ENCODE assay signal across 8 mouse cellular contexts in genomic region chr16:20549161-20549560, GRCm38 (mm10). TPM values are rescaled to one million over a fixed set of nuclear protein-coding genes. Genes with fewer than 3 reads are reported as not detected.
DNase-seq lines count a peak whose midpoint lies in the region; ATAC-seq lines count a peak whose summit lies in the region.

No protein-coding gene starts in this region.

- peaks cover 57% of the 10 kb centered on the region for H3K36me3 ChIP-seq in kidney, embryonic 16.5 days (ENCODE audit: insufficient read depth, low read length)
- H3K36me3 ChIP-seq in embryonic facial prominence, embryonic 10.5 days (replicated peaks), result peaks cover 67% of the 10 kb centered on the region
- peaks cover 54% of the 10 kb centered on the region for H3K36me3 ChIP-seq in hindbrain, embryonic 15.5 days
- H3K36me3 ChIP-seq in midbrain, embryonic 15.5 days (replicated peaks), result peaks cover 39% of the 10 kb centered on the region

- no peak overlapping the region for H3K27ac ChIP-seq in kidney, embryonic 16.5 days (ENCODE audit: low read length)
- H3K27ac ChIP-seq in embryonic facial prominence, embryonic 10.5 days (replicated peaks), result peak overlapping the region; percentile 78
- no peak overlapping the region; the same call in 1 of the 2 replicates for H3K27ac ChIP-seq in hindbrain, embryonic 15.5 days (replicated peaks)
- no peak overlapping the region for H3K27ac ChIP-seq in midbrain, embryonic 15.5 days

- no peaks in the 10 kb centered on the region for H3K9me3 ChIP-seq in kidney, embryonic 16.5 days (ENCODE audit: low read length)
- no peaks in the 10 kb centered on the region for H3K9me3 ChIP-seq in embryonic facial prominence, embryonic 10.5 days
- no peaks in the 10 kb centered on the region for H3K9me3 ChIP-seq in hindbrain, embryonic 15.5 days
- H3K9me3 ChIP-seq in midbrain, embryonic 15.5 days, result no peaks in the 10 kb centered on the region

- peaks cover 12% of the 10 kb centered on the region for H3K4me1 ChIP-seq in kidney, embryonic 16.5 days (ENCODE audit: insufficient read depth, low read length)
- H3K4me1 ChIP-seq in embryonic facial prominence, embryonic 10.5 days, result peaks cover 16% of the 10 kb centered on the region
- H3K4me1 ChIP-seq in hindbrain, embryonic 15.5 days (replicated peaks), result peaks cover 19% of the 10 kb centered on the region
- peaks cover 17% of the 10 kb centered on the region for H3K4me1 ChIP-seq in midbrain, embryonic 15.5 days

- ATAC-seq in kidney, embryonic 16.5 days (ENCODE audit: low FRiP score, low TSS enrichment), result no peak
- ATAC-seq in hindbrain, embryonic 15.5 days (ENCODE audit: low FRiP score, low read depth), result no peak
- no peak for ATAC-seq in midbrain, embryonic 15.5 days (replicated peaks)

- no peak for DNase-seq in kidney, adult 8-10 months
- DNase-seq in embryonic facial prominence, embryonic 10.5 days (ENCODE audit: low spot score), result no peak
- no peak for DNase-seq in right cerebral cortex, adult 18-20 months
- no peak for DNase-seq in kidney, adult 9 months
- no peak for DNase-seq in thymus, postnatal 0 days (ENCODE audit: low spot score)

- WGBS in kidney, embryonic 16.5 days, result 40% methylated on average over 9 of the region's 9 CpGs
- 58% methylated on average over 9 of the region's 9 CpGs for WGBS in embryonic facial prominence, embryonic 10.5 days
- 52% methylated on average over 9 of the region's 9 CpGs for WGBS in hindbrain, embryonic 15.5 days
- WGBS in midbrain, embryonic 15.5 days, result 53% methylated on average over 9 of the region's 9 CpGs

- H3K27me3 ChIP-seq in kidney, embryonic 16.5 days (ENCODE audit: insufficient read depth, low read length), result no peaks in the 10 kb centered on the region
- H3K27me3 ChIP-seq in embryonic facial prominence, embryonic 10.5 days (replicated peaks; ENCODE audit: low read depth, poor library complexity, severe bottlenecking), result no peaks in the 10 kb centered on the region
- H3K27me3 ChIP-seq in hindbrain, embryonic 15.5 days, result no peaks in the 10 kb centered on the region
- no peaks in the 10 kb centered on the region for H3K27me3 ChIP-seq in midbrain, embryonic 15.5 days (replicated peaks)

- peak overlapping the region; percentile 77 for H3K9ac ChIP-seq in kidney, embryonic 16.5 days (replicated peaks; ENCODE audit: low read length)
- H3K9ac ChIP-seq in hindbrain, embryonic 15.5 days, result peak overlapping the region; percentile 63
- peak overlapping the region; percentile 79 for H3K9ac ChIP-seq in midbrain, embryonic 15.5 days

- H3K4me2 ChIP-seq in kidney, embryonic 16.5 days (replicated peaks; ENCODE audit: low read depth, low read length), result peak overlapping the region; percentile 80
- H3K4me2 ChIP-seq in hindbrain, embryonic 15.5 days, result peak overlapping the region; percentile 70
- H3K4me2 ChIP-seq in midbrain, embryonic 15.5 days, result peak overlapping the region; percentile 75

- H3K4me3 ChIP-seq in kidney, embryonic 16.5 days (ENCODE audit: low read length), result peak overlapping the region; percentile 91
- H3K4me3 ChIP-seq in embryonic facial prominence, embryonic 10.5 days, result peak overlapping the region; percentile 93
- H3K4me3 ChIP-seq in hindbrain, embryonic 15.5 days, result peak overlapping the region; percentile 60
- H3K4me3 ChIP-seq in midbrain, embryonic 15.5 days, result peak overlapping the region; percentile 79

RNA-seq across cellular contexts. Expression of gene Abcf3, which starts 0.8 kb away (rescaled TPM):
- polyA plus RNA-seq in kidney, embryonic 16.5 days (2015; fragmentation: Nextera tagmentation; extraction: Ambion mirVana), result 64.8 and 75.2 TPM in 2 replicates
- 57.2 and 59.6 TPM in 2 replicates for polyA plus RNA-seq in embryonic facial prominence, embryonic 10.5 days (2016; fragmentation: Nextera tagmentation; extraction: Ambion mirVana)
- polyA plus RNA-seq in hindbrain, embryonic 15.5 days (2015; fragmentation: Nextera tagmentation; extraction: Ambion mirVana), result 80.6 and 81.7 TPM in 2 replicates
- polyA plus RNA-seq in midbrain, embryonic 15.5 days (2015; fragmentation: Nextera tagmentation; extraction: Ambion mirVana), result 85.8 and 86.2 TPM in 2 replicates
- 50.8 and 63.7 TPM in 2 replicates for polyA plus RNA-seq in thymus, postnatal 0 days (2015; fragmentation: Nextera tagmentation; extraction: Ambion mirVana)

RNA-seq across cellular contexts. Expression of gene Ap2m1, which starts 13.9 kb away (rescaled TPM):
- 691 and 699 TPM in 2 replicates for polyA plus RNA-seq in kidney, embryonic 16.5 days (2015; fragmentation: Nextera tagmentation; extraction: Ambion mirVana)
- 604 and 650 TPM in 2 replicates for polyA plus RNA-seq in embryonic facial prominence, embryonic 10.5 days (2016; fragmentation: Nextera tagmentation; extraction: Ambion mirVana)
- 1,171 and 1,212 TPM in 2 replicates for polyA plus RNA-seq in hindbrain, embryonic 15.5 days (2015; fragmentation: Nextera tagmentation; extraction: Ambion mirVana)
- polyA plus RNA-seq in midbrain, embryonic 15.5 days (2015; fragmentation: Nextera tagmentation; extraction: Ambion mirVana), result 1,259 and 1,287 TPM in 2 replicates
- polyA plus RNA-seq in thymus, postnatal 0 days (2015; fragmentation: Nextera tagmentation; extraction: Ambion mirVana), result 397 and 421 TPM in 2 replicates

RNA-seq across cellular contexts. Expression of gene Dvl3, which starts 32.4 kb away (rescaled TPM):
- 20.6 and 31.7 TPM in 2 replicates for polyA plus RNA-seq in kidney, embryonic 16.5 days (2015; fragmentation: Nextera tagmentation; extraction: Ambion mirVana)
- 33.0 and 35.1 TPM in 2 replicates for polyA plus RNA-seq in embryonic facial prominence, embryonic 10.5 days (2016; fragmentation: Nextera tagmentation; extraction: Ambion mirVana)
- polyA plus RNA-seq in hindbrain, embryonic 15.5 days (2015; fragmentation: Nextera tagmentation; extraction: Ambion mirVana), result 37.5 and 44.3 TPM in 2 replicates
- 42.0 and 43.8 TPM in 2 replicates for polyA plus RNA-seq in midbrain, embryonic 15.5 days (2015; fragmentation: Nextera tagmentation; extraction: Ambion mirVana)
- 4.7 and 5.3 TPM in 2 replicates for polyA plus RNA-seq in thymus, postnatal 0 days (2015; fragmentation: Nextera tagmentation; extraction: Ambion mirVana)

RNA-seq across cellular contexts. Expression of gene Vwa5b2, which starts 40.1 kb away (rescaled TPM):
- 0.69 and 2.0 TPM in 2 replicates for polyA plus RNA-seq in kidney, embryonic 16.5 days (2015; fragmentation: Nextera tagmentation; extraction: Ambion mirVana)
- polyA plus RNA-seq in embryonic facial prominence, embryonic 10.5 days (2016; fragmentation: Nextera tagmentation; extraction: Ambion mirVana), result 2.0 and 3.0 TPM in 2 replicates
- polyA plus RNA-seq in hindbrain, embryonic 15.5 days (2015; fragmentation: Nextera tagmentation; extraction: Ambion mirVana), result 28.7 and 33.4 TPM in 2 replicates
- polyA plus RNA-seq in midbrain, embryonic 15.5 days (2015; fragmentation: Nextera tagmentation; extraction: Ambion mirVana), result 20.4 and 24.0 TPM in 2 replicates
- polyA plus RNA-seq in thymus, postnatal 0 days (2015; fragmentation: Nextera tagmentation; extraction: Ambion mirVana), result not detected in 2 replicates

RNA-seq across cellular contexts. Expression of gene Eif2b5, which starts 50.5 kb away (rescaled TPM):
- 119 and 121 TPM in 2 replicates for polyA plus RNA-seq in kidney, embryonic 16.5 days (2015; fragmentation: Nextera tagmentation; extraction: Ambion mirVana)
- 157 and 169 TPM in 2 replicates for polyA plus RNA-seq in embryonic facial prominence, embryonic 10.5 days (2016; fragmentation: Nextera tagmentation; extraction: Ambion mirVana)
- polyA plus RNA-seq in hindbrain, embryonic 15.5 days (2015; fragmentation: Nextera tagmentation; extraction: Ambion mirVana), result 101 TPM in 2 replicates
- polyA plus RNA-seq in midbrain, embryonic 15.5 days (2015; fragmentation: Nextera tagmentation; extraction: Ambion mirVana), result 96.2 and 100 TPM in 2 replicates
- polyA plus RNA-seq in thymus, postnatal 0 days (2015; fragmentation: Nextera tagmentation; extraction: Ambion mirVana), result 91.5 and 92.0 TPM in 2 replicates
